Mouse (Mus musculus) cerebellum, adult 11-12 months (tissue): ENCODE data around the gene Sun2.

Source experiments
- DNase-seq: peaks from one replicate; pipeline ENCODE4 v3.0.0; 2022

Gene Sun2

DNA sequence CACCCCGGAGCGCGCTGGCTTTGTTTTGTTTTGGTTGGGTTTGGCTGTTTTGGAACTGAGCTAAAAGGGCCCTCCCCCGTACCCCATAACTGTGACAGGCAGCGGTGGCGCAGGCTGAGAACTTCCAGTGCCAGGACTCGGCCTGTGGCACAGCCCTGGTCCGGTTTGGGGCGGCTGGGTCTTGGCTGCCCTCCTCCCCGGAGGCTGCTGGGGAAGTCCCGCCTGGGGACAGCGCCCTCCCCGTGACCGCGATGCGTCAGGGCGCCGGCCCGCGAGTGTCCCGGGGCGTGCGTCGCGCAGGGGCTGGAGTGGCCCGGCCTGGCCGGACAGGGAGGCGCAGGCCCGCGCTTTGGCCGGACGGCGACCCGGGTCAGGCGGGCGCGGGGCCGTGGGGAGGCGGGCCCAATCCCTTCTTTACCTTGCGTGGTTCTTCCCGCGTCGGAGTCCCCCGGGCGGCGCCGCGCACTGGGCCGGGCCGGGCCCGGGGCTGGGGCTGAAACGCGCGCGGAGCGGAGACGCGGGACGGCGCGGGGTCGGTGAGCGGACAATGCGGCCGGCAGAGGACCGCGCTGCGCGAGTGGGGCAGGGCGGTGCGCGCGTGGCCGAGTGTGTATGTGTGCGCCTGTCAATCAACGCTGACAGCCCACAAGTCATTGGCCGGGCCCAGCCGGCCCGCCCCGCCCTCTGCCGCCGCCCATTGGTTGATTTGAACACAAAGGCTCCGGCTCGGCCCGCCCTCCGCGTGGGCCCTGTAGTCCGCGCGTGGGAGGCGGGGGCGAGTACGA, at the start of gene Sun2:
Gene Sun2 (minus strand): TSS at position 616 of the 785 bp plus-strand sequence.
- DNase-seq: peak; percentile 94

DNA sequence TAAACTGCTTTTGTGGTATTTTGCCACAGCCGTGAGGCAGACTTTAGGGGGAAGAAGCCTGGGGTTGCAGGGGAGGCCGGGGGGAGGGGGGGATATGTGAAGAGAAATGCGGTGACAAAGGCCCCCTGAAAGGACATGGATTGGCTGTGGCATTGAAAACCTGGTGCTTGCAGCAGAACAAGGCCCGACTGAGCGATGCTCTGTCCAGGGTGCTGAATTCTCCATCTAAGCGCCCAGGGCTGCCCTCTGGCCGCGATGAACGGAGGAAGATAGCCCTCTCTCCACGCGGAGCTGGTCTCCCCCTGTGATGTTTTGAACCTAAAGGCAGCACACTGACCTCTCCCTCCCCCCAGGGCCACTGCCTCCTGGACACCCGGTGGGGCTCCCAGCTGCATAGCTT, 49.2 kb upstream of the Sun2 start:
- peak; percentile 42 for DNase-seq

- no peak for DNase-seq
Observed at GRCm38 (mm10) chr15:79790905-79791304, 48.6 kb upstream of the Sun2 start.

DNA sequence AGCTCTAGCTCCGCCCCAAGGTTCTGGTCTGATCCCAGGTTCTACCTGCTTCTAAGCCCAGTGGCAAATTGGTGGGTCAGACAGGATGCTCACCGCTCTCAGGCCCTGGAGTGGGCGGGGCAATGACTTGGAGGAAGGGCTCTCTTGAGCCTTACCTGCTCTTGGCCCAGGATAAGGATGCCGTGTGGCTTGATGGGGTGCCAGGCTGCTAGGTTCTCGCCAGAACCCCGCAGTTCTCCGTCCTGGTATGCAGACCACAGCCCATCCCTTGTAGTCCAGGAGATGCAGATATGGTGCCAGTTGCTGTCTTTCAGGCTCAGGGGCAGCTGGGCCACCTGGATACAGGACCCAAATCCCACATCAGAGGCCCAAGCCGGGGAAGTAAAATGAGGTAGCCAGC, 47.8 kb upstream of the Sun2 start:
- DNase-seq: peak; percentile 74

DNA sequence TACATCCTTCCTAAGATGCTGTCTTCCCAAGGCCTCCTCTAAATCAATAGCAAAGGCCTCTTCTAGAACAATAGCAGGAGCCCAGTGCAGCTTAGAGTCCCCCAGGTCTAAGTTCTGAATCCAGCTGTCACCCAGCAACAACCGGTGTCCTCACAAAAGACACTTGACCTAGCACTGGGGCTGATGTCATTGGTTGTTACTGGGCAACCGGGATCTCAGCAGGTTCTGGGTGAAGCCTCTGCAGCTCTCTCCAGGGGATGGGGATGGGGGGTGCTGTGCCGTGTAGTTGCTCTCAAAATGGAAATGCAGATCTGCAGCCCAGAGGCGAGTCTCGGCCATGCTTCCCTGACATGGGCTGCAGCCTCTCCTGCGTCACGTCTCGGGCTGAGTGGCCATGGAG, 45.5 kb upstream of the Sun2 start:
- peak; percentile 16 for DNase-seq

- peak; percentile 33 for DNase-seq
Observed at GRCm38 (mm10) chr15:79785056-79785455, 42.7 kb upstream of the Sun2 start.

DNA sequence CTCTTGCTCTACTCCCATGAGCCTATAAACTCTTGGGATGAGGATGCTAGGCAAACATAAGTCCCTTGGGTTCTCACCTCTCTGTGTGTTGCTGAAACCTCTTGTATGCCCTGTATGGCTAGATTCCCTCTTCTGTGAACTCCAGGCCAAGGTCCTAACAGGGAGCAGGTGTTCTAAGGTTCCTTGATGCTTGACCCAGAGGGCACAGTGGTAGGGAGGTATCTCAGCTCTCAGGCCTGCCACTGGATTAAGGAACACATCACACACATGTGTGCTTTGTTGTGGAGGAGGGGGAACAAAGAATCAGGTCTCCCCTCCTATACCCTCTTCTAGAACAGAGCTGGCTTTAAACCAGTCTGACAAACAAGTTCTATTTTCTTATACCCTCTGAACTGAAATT, 35.4 kb upstream of the Sun2 start, which contains the start of gene Dnal4:
Gene Dnal4 (minus strand): TSS at position 101 of the 400 bp plus-strand sequence.
- DNase-seq: no peak

DNA sequence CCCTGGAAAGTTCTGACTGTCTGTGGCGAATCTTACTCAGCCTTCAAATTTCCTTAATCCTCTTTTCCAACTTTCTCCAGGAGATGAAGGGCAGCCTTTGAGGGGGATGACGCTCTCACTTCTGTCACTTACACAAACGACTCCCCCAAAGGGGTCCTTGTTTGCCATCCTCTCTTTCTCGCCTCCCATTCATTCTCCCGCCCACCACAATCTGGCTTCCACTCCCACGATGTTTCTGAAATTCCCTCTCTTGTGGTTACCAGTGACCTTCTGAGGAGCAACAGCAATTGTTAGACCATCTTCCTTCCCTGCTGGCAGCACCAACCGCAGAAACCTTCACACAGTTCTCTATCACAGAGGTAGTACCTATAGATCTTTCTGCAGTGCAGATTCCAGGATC, 33.3 kb upstream of the Sun2 start:
- no peak for DNase-seq

DNA sequence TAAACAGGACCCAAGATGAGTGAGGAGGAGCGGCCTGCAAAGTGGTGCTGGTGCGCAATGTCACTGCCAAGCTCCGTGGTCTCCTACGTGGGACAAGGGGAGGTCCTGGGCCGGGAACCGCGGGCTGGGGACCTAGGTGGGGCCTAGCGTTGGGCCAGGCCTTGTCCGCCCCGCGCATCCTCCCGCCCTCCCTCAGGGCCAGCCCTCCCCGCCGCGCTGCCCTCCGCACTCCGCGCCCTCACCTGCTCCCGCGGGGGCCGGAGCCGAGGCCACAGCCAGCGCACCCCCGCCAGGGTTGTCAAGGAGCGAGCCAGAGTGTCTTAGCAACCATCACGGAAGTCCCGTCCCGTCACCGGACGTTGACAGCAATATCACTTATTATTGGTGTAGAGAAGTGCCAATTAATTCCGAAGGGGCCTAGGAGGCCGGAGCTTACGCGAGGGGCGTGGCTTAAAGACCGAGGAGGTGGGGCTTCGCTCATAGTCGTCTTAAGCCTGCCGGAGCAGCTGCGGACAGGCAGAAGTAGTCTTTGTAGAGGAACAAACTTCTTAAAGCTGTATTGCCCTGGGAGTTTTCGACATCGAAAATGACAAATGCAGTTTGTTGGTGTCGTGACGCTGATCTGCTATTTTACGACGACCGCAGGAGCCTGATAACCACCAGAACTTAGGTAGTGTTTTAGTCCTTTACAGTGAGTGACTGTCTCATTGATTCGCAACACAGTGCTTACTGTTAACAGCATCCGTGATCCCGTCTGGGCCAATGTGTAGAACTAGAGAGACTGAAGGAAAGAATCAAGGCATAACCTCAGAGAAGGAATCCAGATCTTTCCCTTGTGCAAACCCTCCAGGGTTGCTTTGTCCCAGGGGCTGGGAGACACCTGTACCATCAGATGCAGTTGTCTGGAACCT, 32.0 kb upstream of the Sun2 start:
- DNase-seq: peak; percentile 98

DNA sequence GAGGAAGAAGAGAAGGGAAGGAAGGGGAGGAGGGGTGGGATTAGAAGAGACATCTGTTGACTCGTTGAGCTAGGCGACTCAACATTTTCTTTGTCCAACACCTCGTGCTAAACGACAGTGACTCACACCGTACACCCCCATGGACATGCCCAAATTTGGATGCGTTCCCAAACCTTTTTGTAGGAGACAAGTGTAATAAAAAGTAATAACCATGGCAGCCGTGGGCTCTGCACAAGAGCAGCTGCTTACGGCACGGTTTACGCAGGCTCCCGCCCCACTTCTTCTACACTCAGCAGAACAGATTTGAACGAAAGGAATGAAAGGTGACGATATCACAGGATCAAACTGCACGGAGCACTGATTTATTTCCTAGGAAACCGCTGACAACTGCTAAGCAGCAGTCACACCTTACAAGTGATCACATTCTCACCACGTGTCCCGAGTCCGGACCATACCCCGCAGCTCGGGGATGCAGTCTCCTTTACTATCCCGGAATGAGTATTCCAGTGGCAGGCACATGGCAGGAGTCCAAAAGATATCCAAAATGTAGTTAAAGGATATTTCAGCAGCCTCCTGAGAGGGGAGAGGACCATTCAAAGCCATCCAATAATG, 28.4 kb upstream of the Sun2 start:
- no peak for DNase-seq

GRCm38 (mm10) chr15:79768302-79768701, 26.0 kb upstream of the Sun2 start:
- no peak for DNase-seq

- no peak for DNase-seq
Observed at GRCm38 (mm10) chr15:79767327-79767961, 25.1 kb upstream of the Sun2 start.

DNA sequence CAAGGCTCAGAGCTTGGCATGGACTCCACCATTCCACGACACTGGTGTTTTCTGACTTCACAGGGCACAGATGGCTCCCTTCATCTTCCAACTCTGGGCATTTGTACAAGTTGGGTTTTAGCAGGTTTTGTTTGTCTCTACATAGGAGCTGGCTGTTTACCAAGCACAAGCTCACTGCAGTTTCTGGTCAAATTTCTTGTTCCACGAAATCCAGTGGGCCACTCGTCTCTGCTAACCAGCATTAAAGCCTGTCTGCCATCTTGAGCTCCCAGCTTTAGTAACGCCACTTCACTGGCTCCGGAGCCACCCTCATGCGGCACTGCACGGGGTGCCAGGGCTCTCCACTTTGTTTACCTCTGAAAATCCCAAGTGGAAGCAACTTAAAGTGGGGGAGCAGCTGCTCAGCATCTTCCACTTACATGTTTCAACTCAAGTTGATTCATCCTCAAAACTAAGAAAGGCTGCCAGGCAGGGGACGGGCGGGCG, 24.3 kb upstream of the Sun2 start:
- peak; percentile 67 for DNase-seq

DNA sequence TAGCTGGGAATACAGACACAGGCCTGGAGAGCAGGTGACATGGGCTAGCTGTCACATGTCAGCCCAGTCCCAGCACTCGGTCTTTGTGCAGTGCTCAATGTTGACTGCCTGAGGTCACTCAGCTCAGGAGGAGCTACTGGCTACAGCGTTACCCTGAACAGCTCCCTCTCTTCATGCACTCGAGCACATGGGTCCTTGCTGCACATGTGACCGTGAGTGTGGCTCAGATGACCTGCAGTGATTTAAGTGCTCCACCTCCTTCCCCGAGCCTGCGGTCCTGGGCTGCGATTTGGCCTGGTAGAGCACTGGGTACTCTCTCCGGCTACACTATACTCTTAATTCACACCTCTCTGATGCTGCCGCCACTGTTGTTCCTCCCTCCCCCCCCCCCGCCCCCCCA, 23.8 kb upstream of the Sun2 start:
- DNase-seq: peak; percentile 50

GRCm38 (mm10) chr15:79765361-79765760, 23.0 kb upstream of the Sun2 start:
- peak; percentile 84 for DNase-seq

GRCm38 (mm10) chr15:79764539-79765267, 22.4 kb upstream of the Sun2 start:
- peak; percentile 82 for DNase-seq

DNA sequence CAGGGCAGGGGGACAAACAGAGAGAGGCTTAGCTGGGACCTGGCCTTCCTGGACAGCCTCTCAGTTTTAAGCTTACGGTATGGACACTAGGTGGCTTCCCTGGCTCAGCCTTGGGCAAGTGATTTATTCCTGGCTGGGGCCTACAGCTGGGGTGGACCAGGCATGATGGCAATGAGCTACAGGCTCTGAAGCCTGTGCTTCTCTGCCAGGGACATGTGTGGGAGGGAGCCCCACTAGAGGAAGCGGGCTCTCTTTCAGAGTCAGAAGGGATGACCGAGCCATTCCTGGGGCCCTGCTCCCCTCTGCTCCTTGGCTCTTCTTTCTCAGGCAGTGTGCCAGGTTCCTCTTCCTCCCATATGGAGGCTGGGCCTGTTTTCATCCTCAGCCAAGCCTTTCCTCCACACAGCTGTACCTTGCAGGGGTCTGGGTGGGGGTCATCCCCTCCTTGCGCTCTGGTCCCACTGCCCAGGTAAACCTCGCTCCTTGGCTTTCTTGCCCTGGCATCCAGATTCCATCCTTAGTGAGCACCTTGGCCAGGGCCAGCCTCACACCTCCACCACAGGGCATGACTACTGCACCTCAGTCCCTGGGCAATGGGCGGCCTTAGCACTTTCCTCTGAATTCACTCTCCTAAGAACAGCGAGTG, 21.4 kb upstream of the Sun2 start:
- peak; percentile 93 for DNase-seq

- DNase-seq: peak; percentile 62
Observed at GRCm38 (mm10) chr15:79763001-79763400, 20.7 kb upstream of the Sun2 start.

DNA sequence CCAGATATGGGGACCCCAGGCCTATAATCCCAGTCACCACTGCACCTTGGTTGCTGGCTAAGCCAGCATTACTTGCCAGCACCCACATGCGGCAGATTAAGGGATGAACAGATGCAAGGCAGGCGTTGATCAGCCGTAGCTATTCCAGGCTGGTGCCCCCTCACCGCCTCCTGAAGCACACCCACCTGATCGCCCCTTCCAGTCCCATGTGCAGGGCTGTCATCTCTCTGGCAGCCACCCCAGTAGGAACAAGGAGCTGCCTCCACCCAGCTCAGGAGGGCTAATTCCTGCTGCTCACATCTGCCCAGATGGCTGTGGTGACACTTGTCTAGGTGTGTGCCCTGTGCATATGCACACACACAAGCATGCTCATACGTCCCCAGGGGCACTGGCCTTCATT, 18.6 kb upstream of the Sun2 start:
- no peak for DNase-seq

DNA sequence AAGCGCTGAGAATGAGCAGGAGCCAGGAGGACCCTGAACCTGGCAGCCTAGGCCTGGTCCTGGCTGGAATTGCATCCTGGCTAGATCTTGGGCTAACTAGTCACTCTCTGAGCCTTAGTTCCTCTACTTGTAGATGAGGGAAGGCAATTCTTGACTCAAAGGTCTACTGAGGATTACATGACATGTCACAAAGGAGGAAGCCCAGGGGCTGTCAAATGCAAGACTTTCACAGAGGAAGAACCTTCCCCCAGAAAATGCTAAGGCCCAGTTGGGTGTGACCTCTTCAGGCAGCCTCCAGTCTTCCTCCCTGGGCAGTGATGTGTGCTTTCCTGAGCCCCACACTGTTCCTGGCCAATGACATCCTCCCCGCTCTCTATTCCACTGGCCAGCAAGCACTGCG, 14.8 kb upstream of the Sun2 start:
- DNase-seq: no peak

DNA sequence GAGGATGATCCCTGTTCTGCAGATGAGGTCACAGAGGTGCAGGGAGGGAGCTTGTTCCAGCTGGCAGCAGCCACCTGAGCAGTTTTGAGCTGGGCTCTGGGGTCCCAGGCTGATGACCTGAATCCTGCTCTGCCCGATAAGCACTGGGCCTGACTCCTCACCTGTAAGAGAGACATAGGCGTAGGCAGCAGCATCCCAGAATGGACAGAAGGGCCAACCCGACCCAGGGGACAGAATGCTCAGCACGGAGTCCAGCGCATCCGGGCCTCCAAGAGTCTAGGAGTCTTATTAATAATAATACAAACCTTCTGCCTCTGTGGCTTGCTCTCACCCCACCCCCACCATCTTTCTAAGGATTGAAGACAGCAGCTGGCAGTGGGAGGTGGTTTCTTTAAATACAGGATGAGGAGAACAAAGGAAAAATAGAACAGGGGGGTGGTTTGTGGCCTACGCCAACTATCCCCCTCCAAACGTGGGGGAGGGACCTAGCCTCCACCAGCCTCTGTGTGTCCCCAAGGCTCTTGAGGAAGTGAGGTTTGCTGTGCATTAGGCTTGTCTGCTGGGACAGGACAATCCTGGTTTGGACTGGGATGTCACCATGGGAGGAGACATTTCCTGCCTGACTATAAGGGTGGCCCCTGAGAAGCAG, 13.8 kb upstream of the Sun2 start:
- no peak for DNase-seq
